Mouse (Mus musculus) urinary bladder, postnatal 36 days (tissue): Measurements from ENCODE around the gene Olfr544.
"Not testable (repeated sequence)": the region's sequence is repeated elsewhere in the genome, so short reads cannot be mapped to it uniquely, and the experiment has no call there.

Experiments
- DNase-seq, 2 experiments: peaks; one replicate each; pipeline ENCODE4 v3.0.0; 2022; ENCODE audit warnings: low spot score in 2 of 2, mixed read lengths in 1 of 2

Gene Olfr544

GRCm38 (mm10) chr7:102488161-102488560 lies at the start of gene Olfr544:
Gene Olfr544 (minus strand): TSS chr7:102488313.
- DNase-seq: no peak

- no peak for DNase-seq
These were observed 46.3 kb upstream of the Olfr544 start, which contains the start of gene Olfr547 for GRCm38 (mm10) chr7:102534449-102534848. Gene Olfr547 (plus strand): TSS chr7:102534749.

- no peak for DNase-seq
These were observed 40.9 kb upstream of the Olfr544 start for GRCm38 (mm10) chr7:102529052-102529451.

GRCm38 (mm10) chr7:102517051-102517335 lies 28.9 kb upstream of the Olfr544 start:
- no peak for DNase-seq

- peak in 1 of 2 experiments; percentile 26 for DNase-seq
These were observed 28.3 kb upstream of the Olfr544 start for GRCm38 (mm10) chr7:102516261-102517050.

GRCm38 (mm10) chr7:102514144-102514543 lies 26.0 kb upstream of the Olfr544 start:
- DNase-seq: no peak

- peak; percentile 78 to 84 for DNase-seq
These were observed 24.8 kb upstream of the Olfr544 start for GRCm38 (mm10) chr7:102512814-102513435.

- no peak for DNase-seq
These were observed 23.8 kb upstream of the Olfr544 start for GRCm38 (mm10) chr7:102511927-102512326.

- no peak for DNase-seq
These were observed 21.6 kb upstream of the Olfr544 start for GRCm38 (mm10) chr7:102509726-102510125.

GRCm38 (mm10) chr7:102508666-102509065 lies 20.6 kb upstream of the Olfr544 start:
- DNase-seq: no peak

GRCm38 (mm10) chr7:102508066-102508465 lies 20.0 kb upstream of the Olfr544 start:
- no peak for DNase-seq

- DNase-seq: peak; percentile 68 to 75
These were observed 18.7 kb upstream of the Olfr544 start for GRCm38 (mm10) chr7:102506848-102507247.

GRCm38 (mm10) chr7:102501986-102502385 lies 13.9 kb upstream of the Olfr544 start:
- no peak for DNase-seq

GRCm38 (mm10) chr7:102499473-102499872 lies 11.4 kb upstream of the Olfr544 start, which contains the start of gene Olfr545:
Gene Olfr545 (minus strand): TSS chr7:102499573.
- DNase-seq: no peak

GRCm38 (mm10) chr7:102494416-102494815 lies 6.3 kb upstream of the Olfr544 start:
- not testable (repeated sequence) for DNase-seq

GRCm38 (mm10) chr7:102486105-102486504 lies 2.0 kb downstream of the Olfr544 start:
- DNase-seq: no peak

GRCm38 (mm10) chr7:102484766-102485165 lies 3.3 kb downstream of the Olfr544 start:
- DNase-seq: not testable (repeated sequence)

GRCm38 (mm10) chr7:102483665-102484064 lies 4.4 kb downstream of the Olfr544 start:
- no peak for DNase-seq

GRCm38 (mm10) chr7:102481579-102481978 lies 6.5 kb downstream of the Olfr544 start, which contains the start of gene Olfr543:
Gene Olfr543 (minus strand): TSS chr7:102481679.
- no peak for DNase-seq

GRCm38 (mm10) chr7:102480821-102481220 lies 7.3 kb downstream of the Olfr544 start:
- DNase-seq: no peak

GRCm38 (mm10) chr7:102479368-102480078 lies 8.6 kb downstream of the Olfr544 start:
- no peak for DNase-seq

- no peak for DNase-seq
These were observed 9.2 kb downstream of the Olfr544 start for GRCm38 (mm10) chr7:102478926-102479325.
